In genomic region chr11:120345067-120345681, GRCm38 (mm10) we compare ENCODE assay signal across 8 mouse cellular contexts. TPM values are rescaled to one million over a fixed set of nuclear protein-coding genes. Genes with fewer than 3 reads are reported as not detected.
DNase-seq lines count a peak whose midpoint lies in the region; ATAC-seq and TF ChIP-seq lines count a peak whose summit lies in the region.

No protein-coding gene starts in this region.

- intact Hi-C loops in heart, postnatal 14 days (cut with DNase I) = loop anchor here (2.0 to 5.0 kb wide), 2 partner anchors 110 to 158 kb away; no protein-coding TSS in a partner anchor

- ATAC-seq in forebrain, embryonic 13.5 days = no peak
- no peak for ATAC-seq in intestine, embryonic 16.5 days

- TF ChIP-seq POLR2A in ES-Bruce4 (IDR thresholded peaks at IDR 0.05; ENCODE audit: insufficient read depth, low read length) = no peak

- no peak overlapping the region for H3K4me3 ChIP-seq in ES-Bruce4 (ENCODE audit: low read depth, low read length)
- peak overlapping the region; percentile 34 for H3K4me3 ChIP-seq in forebrain, embryonic 13.5 days
- peak overlapping the region; percentile 39 for H3K4me3 ChIP-seq in intestine, embryonic 16.5 days (ENCODE audit: low read length)
- peak overlapping the region; percentile 38 for H3K4me3 ChIP-seq in midbrain, embryonic 10.5 days

- no peak for TF ChIP-seq CTCF in ES-Bruce4 (IDR thresholded peaks at IDR 0.05; ENCODE audit: low read depth, low read length)

- H3K27me3 ChIP-seq in ES-Bruce4 (ENCODE audit: control insufficient read depth, insufficient read depth, low read length, poor library complexity, severe bottlenecking) = no peaks in the 10 kb centered on the region
- no peaks in the 10 kb centered on the region for H3K27me3 ChIP-seq in forebrain, embryonic 13.5 days
- no peaks in the 10 kb centered on the region for H3K27me3 ChIP-seq in intestine, embryonic 16.5 days (replicated peaks; ENCODE audit: control insufficient read depth, insufficient read depth, low read length)
- H3K27me3 ChIP-seq in midbrain, embryonic 10.5 days (ENCODE audit: low read depth, poor library complexity, severe bottlenecking) = no peaks in the 10 kb centered on the region

- no peak for TF ChIP-seq EP300 in ES-Bruce4 (IDR thresholded peaks at IDR 0.05; ENCODE audit: insufficient read depth, low read depth, low read length)

- WGBS in forebrain, embryonic 13.5 days = 21% methylated on average over 1 of the region's 1 CpGs
- 38% methylated on average over 1 of the region's 1 CpGs for WGBS in intestine, embryonic 16.5 days
- WGBS in midbrain, embryonic 10.5 days = 54% methylated on average over 1 of the region's 1 CpGs

- H3K36me3 ChIP-seq in ES-Bruce4 (ENCODE audit: control insufficient read depth, insufficient read depth, low read length, poor library complexity, severe bottlenecking) = peaks cover 21% of the 10 kb centered on the region
- H3K36me3 ChIP-seq in forebrain, embryonic 13.5 days (ENCODE audit: poor library complexity, severe bottlenecking) = peaks cover 27% of the 10 kb centered on the region
- no peaks in the 10 kb centered on the region for H3K36me3 ChIP-seq in intestine, embryonic 16.5 days (ENCODE audit: control insufficient read depth, insufficient read depth, low read length)
- peaks cover 23% of the 10 kb centered on the region for H3K36me3 ChIP-seq in midbrain, embryonic 10.5 days

- H3K9me3 ChIP-seq in ES-Bruce4 (replicated peaks; ENCODE audit: control insufficient read depth, insufficient read depth, low read length, poor library complexity, severe bottlenecking) = no peaks in the 10 kb centered on the region
- H3K9me3 ChIP-seq in forebrain, embryonic 13.5 days (replicated peaks) = no peaks in the 10 kb centered on the region
- no peaks in the 10 kb centered on the region for H3K9me3 ChIP-seq in intestine, embryonic 16.5 days (ENCODE audit: control insufficient read depth, low read length)
- no peaks in the 10 kb centered on the region for H3K9me3 ChIP-seq in midbrain, embryonic 10.5 days (replicated peaks)

- DNase-seq in heart, adult 11 months = peak; percentile 95
- DNase-seq in heart, postnatal 14 days = no peak
- DNase-seq in midbrain, embryonic 10.5 days (ENCODE audit: low spot score) = peak; percentile 35
- no peak for DNase-seq in T-cell, adult 2 months (ENCODE audit: low spot score)
- DNase-seq in layer of hippocampus, postnatal 14 days (ENCODE audit: low spot score in 2 of 2) = no peak

- H3K9ac ChIP-seq in ES-Bruce4 (ENCODE audit: low read depth, poor library complexity, severe bottlenecking) = no peak overlapping the region
- peak overlapping the region; percentile 57 for H3K9ac ChIP-seq in forebrain, embryonic 13.5 days
- peak overlapping the region; percentile 62 for H3K9ac ChIP-seq in intestine, embryonic 16.5 days (ENCODE audit: low read depth, low read length)

- H3K4me2 ChIP-seq in forebrain, embryonic 13.5 days = peak overlapping the region; percentile 70
- H3K4me2 ChIP-seq in intestine, embryonic 16.5 days (ENCODE audit: low read depth, low read length) = peak overlapping the region; percentile 50

- H3K27ac ChIP-seq in ES-Bruce4 (ENCODE audit: insufficient read depth, low read length) = peak overlapping the region; percentile 26; the same call in 1 of the 2 replicates
- H3K27ac ChIP-seq in forebrain, embryonic 13.5 days = peak overlapping the region; percentile 59
- H3K27ac ChIP-seq in intestine, embryonic 16.5 days (ENCODE audit: low read length) = peak overlapping the region; percentile 60; the same call in 1 of the 2 replicates
- H3K27ac ChIP-seq in midbrain, embryonic 10.5 days (replicated peaks) = no peak overlapping the region

- H3K4me1 ChIP-seq in ES-Bruce4 (ENCODE audit: control insufficient read depth, insufficient read depth, low read length) = no peaks in the 10 kb centered on the region
- H3K4me1 ChIP-seq in forebrain, embryonic 13.5 days = peaks cover 26% of the 10 kb centered on the region
- H3K4me1 ChIP-seq in intestine, embryonic 16.5 days (ENCODE audit: control insufficient read depth, insufficient read depth, low read length) = peaks cover 8% of the 10 kb centered on the region
- peaks cover 30% of the 10 kb centered on the region for H3K4me1 ChIP-seq in midbrain, embryonic 10.5 days

RNA-seq across cellular contexts. Expression of gene Actg1, which starts 3.2 kb away (rescaled TPM):
- total RNA-seq in heart, postnatal 14 days (2021) = 100 to 1,000 TPM; 451 to 520 TPM
- polyA plus RNA-seq in ES-Bruce4 (2011; ENCODE audit: insufficient read depth, insufficient read length, low read depth, missing spikeins) = 2,484 and 2,505 TPM in 2 replicates
- polyA plus RNA-seq in forebrain, embryonic 13.5 days (2015; fragmentation: Nextera tagmentation; extraction: Ambion mirVana) = 3,229 and 3,555 TPM in 2 replicates
- 2,886 and 2,944 TPM in 2 replicates for polyA plus RNA-seq in intestine, embryonic 16.5 days (2015; fragmentation: Nextera tagmentation; extraction: Ambion mirVana)
- polyA plus RNA-seq in midbrain, embryonic 10.5 days (2016; fragmentation: Nextera tagmentation; extraction: Ambion mirVana) = 2,836 and 2,964 TPM in 2 replicates
- 1,000 to 10,000 TPM; 1,835 to 1,925 TPM for total RNA-seq in layer of hippocampus, postnatal 14 days (2021)

RNA-seq across cellular contexts. Expression of gene Fscn2, which starts 16.2 kb away (rescaled TPM):
- not detected for total RNA-seq in heart, postnatal 14 days (2021)
- polyA plus RNA-seq in ES-Bruce4 (2011; ENCODE audit: insufficient read depth, insufficient read length, low read depth, missing spikeins) = not detected in 2 replicates
- 1.3 and 1.7 TPM in 2 replicates for polyA plus RNA-seq in forebrain, embryonic 13.5 days (2015; fragmentation: Nextera tagmentation; extraction: Ambion mirVana)
- 0.55 TPM in 1 of 2 replicates, not detected in the other for polyA plus RNA-seq in intestine, embryonic 16.5 days (2015; fragmentation: Nextera tagmentation; extraction: Ambion mirVana)
- 0.61 and 0.62 TPM in 2 replicates for polyA plus RNA-seq in midbrain, embryonic 10.5 days (2016; fragmentation: Nextera tagmentation; extraction: Ambion mirVana)
- under 1 TPM; 0.48 to 0.67 TPM for total RNA-seq in layer of hippocampus, postnatal 14 days (2021)

RNA-seq across cellular contexts. Expression of gene Faap100, which starts 33.4 kb away (rescaled TPM):
- 10 to 100 TPM; 19.0 to 19.6 TPM for total RNA-seq in heart, postnatal 14 days (2021)
- polyA plus RNA-seq in ES-Bruce4 (2011; ENCODE audit: insufficient read depth, insufficient read length, low read depth, missing spikeins) = 13.2 and 15.2 TPM in 2 replicates
- 51.0 and 63.1 TPM in 2 replicates for polyA plus RNA-seq in forebrain, embryonic 13.5 days (2015; fragmentation: Nextera tagmentation; extraction: Ambion mirVana)
- 26.6 and 28.6 TPM in 2 replicates for polyA plus RNA-seq in intestine, embryonic 16.5 days (2015; fragmentation: Nextera tagmentation; extraction: Ambion mirVana)
- 34.5 and 41.8 TPM in 2 replicates for polyA plus RNA-seq in midbrain, embryonic 10.5 days (2016; fragmentation: Nextera tagmentation; extraction: Ambion mirVana)
- total RNA-seq in layer of hippocampus, postnatal 14 days (2021) = 10 to 100 TPM; 31.9 to 38.1 TPM

Comparison
In these comparisons a context has a peak if more than half of its experiments do, and no peak if none do; other contexts are left out.
1. DNase-seq: peak in heart, adult 11 months (single experiment) and midbrain, embryonic 10.5 days (single experiment); none in heart, postnatal 14 days (0 of 2), T-cell, adult 2 months (single experiment) and layer of hippocampus, postnatal 14 days (0 of 2).